Mouse (Mus musculus) cerebellum, postnatal 4 days (tissue): Measurements from ENCODE around the gene Hagh.

ENCODE experiments used
- DNase-seq, 2 experiments: peaks; one replicate each; pipeline ENCODE4 v3.0.0; 2022; ENCODE audit warnings: low spot score in 2 of 2, mixed read lengths in 1 of 2

Gene Hagh

GRCm38 (mm10) chr17:24839842-24840241 lies at the start of gene Hagh:
Gene Hagh (plus strand): TSS chr17:24840143.
- DNase-seq = no peak

- DNase-seq = no peak
Measured at GRCm38 (mm10) chr17:24792190-24792589, 47.8 kb upstream of the Hagh start.

GRCm38 (mm10) chr17:24794791-24795190 lies 45.2 kb upstream of the Hagh start:
- DNase-seq = no peak

GRCm38 (mm10) chr17:24796969-24797368 lies 43.0 kb upstream of the Hagh start:
- no peak for DNase-seq

- DNase-seq = no peak
Measured at GRCm38 (mm10) chr17:24798229-24798628, 41.7 kb upstream of the Hagh start.

DNA sequence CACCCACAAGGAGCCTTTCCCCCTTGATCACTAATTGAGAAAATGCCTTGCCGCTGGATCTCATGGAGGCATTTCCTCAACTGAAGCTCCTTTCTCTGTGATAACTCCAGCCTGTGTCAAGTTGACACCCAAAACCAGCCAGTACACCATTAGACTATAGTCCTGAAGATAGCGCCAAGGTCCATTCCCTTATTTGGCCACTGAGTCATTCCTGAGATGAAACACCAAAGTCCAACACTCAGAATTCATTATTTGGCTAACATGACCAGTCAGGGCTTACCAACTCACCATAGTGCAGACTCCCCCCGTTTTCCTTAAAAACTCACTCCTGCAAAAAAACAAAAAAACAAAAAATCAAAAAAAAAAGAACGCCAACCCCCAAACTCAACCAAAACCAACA lies 40.5 kb upstream of the Hagh start:
- no peak for DNase-seq

DNA sequence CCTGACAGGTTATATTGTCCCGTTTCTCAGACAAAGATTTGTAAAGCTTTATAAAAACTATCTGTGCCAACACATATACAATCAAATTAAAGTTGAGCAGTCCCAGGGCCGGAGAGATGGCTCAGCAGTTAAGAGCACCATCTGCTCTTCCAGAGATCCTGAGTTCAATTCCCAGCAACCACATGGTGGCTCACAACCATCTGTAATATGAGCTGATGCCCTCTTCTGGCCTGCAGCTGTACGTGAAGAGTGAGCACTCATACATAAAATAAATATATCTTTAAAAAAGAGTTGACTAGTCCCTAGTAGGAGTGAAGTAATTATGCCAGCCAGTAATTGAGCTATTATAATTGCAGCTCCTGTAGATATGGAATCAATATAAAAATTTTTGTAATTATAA lies 39.4 kb upstream of the Hagh start:
- no peak for DNase-seq

DNA sequence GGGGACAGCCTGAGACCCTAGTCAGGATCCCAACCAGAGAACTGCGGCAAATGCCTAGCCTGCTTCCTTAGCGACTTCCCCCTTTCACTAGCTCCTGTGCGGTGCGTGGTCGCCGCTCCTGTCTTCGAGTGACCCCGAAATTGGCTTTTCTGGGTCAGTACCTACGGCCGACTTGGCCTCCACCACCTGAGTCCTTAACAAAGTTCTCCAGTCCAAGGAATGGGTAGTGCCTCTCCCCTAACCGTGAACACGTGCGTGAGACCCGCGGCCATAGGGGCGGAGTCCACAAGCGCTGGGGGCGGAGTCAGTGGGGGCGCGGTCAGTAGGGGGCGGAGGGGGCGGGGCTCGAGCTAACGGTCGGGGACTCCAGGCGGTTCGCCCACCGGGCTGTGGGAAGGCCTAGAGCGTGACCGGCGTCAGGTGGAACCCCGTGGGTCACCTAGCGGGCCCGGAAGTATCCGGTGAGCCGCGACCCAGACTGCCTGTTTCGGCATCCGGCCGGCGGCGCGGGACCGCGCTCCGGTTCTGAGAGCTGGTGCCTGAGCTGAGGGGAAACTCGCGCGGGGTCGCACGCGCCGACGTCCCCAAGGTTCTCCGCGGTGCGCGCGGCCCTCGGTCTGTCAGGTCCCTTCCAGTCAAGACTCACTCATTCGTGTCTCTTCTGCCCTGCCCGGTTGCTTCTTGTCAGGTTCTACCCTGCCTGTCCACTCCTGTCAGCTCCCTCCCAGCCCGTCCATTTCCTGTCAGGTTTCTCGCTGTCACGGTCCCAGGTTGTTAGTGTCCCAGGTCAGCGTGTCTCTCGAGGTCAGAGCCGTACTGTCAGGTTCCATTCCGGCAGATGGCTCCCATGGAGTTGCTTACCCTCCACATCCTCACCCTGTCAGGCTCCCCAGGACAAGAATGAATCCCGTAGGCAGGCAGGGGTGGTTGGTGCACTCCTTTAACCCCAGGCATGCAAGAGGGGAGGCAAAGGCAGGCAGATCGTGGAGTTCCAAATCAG lies 35.7 kb upstream of the Hagh start, which contains the start of gene Meiob:
Gene Meiob, plus strand, starts transcription at position 338 of the 1,000 bp plus-strand sequence.
- DNase-seq = peak in 1 of 2 experiments; percentile 52

- no peak for DNase-seq
Measured at GRCm38 (mm10) chr17:24811211-24811610, 28.7 kb upstream of the Hagh start.

- no peak for DNase-seq
Measured at GRCm38 (mm10) chr17:24812215-24812614, 27.7 kb upstream of the Hagh start.

- no peak for DNase-seq
Measured at GRCm38 (mm10) chr17:24815256-24815655, 24.7 kb upstream of the Hagh start.

DNA sequence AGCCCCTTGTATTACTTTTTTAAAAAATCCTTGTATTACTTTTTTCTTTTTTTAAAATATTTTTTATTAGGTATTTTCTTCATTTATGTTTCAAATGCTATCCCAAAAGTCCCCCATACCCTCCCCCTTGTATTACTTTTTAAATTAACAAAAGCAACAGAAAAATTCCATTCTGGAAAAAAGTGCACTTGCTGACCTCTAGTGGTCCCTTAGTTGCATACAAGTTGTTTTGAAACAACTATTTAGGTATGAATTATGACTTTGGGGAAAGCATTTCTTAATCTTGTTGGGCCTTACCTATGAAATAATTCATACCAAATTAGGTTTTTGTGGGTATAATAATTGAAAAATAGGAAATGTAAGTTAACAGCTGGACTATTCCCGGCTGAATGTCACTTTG lies 22.4 kb upstream of the Hagh start:
- DNase-seq = no peak

GRCm38 (mm10) chr17:24818172-24818571 lies 21.8 kb upstream of the Hagh start:
- no peak for DNase-seq

- no peak for DNase-seq
Measured at GRCm38 (mm10) chr17:24819469-24819868, 20.5 kb upstream of the Hagh start.

DNA sequence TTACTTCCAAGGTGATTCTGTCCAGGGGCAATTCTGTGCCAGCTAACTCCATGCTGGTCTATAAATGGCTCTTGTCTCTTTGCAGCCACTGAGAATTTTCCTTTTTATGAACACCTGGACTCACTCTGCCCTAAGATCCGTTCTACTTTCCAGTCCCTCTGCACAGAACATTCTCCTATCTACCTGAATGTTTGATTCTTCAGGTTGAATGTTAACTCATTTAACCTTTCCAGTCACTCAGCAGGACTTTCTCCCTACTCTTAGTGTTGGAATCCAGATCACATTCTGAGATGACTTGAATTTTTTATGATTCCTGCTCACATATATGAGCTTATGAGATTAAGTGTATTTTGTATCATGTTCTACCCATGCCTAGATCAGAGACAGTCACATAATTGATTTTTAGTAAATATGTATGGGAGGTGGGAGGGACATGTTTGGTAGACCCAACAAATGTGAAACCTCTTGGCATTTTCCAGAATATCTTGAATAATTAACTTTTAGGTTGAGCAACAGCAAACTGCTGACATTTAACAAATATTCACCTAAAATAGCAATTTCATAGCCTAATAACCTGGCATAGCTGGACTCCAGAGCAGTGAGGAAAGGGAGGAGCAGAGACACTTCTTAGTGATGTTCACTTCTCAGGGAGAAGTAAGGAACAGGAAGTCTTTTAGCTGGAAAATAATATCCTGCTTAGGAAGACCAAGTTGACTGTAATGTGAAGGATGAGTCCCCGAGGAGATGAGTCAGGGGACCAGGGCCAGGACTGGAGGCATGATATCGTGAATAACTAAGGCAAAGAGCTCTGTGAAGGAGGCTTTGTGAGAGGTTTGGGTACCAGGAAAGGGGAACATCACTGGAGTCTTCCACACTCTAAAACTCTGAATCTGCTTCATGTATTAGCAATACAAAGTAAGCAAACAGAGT lies 18.3 kb upstream of the Hagh start:
- no peak for DNase-seq

DNA sequence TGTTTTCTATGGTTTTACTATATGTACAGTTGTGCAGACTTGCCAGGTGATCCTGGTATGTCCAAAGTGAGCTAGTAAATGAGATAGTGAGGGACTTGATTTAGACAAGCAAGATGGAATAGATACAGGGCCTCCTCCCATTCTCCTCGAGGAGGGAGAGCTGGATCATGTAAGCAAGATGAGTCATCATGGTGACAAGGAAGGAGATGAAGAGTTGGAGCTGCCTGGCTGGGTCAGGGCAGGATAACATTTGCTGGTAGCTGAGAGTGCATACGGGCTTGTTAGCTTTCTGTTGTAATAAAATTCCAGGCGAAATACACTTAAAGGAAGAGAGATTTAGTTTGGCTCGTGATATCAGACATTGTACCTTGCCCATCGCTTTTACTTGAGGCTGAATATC lies 398 bp downstream of the Hagh start:
- no peak for DNase-seq

DNA sequence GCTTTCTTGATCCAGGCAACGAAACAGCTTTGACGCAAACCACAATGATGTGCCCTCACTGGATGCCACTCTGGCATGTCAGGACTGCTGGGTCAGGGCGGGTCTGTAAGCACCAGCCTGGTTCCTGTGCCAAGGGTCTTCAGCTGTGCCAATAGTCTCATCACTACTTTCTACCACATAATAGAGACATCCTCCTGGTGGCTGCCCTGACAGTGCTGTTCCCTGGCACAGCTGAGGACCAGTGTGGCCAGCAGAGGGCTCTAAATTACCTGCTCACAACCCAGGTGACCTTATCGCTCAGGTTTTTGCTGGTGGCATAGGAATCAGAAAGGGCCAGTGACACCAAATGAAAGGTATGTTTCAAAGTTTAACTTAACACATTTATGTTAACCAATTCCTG lies 1.2 kb downstream of the Hagh start:
- DNase-seq = no peak

GRCm38 (mm10) chr17:24842631-24843030 lies 2.7 kb downstream of the Hagh start:
- no peak for DNase-seq

DNA sequence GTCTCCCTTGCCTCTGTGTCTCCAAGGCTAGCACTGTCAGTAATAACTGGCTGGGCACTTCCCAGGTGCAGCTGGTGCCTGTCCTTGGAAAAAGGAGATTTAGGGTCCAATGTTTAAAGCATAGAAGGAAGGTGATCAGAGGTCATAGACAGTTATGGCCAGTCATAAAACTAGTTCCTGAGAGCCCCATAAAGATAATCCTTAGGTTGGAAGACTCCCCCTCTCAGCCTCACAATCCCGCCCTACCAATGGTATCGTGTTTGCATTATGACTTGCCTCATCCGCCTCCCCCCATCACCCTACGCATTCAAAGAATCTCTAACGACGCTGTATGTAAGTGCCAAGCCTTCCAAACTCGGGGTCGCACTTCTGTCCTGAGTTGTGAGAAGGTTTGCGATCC lies 4.6 kb downstream of the Hagh start:
- DNase-seq = no peak

- DNase-seq = no peak
Measured at GRCm38 (mm10) chr17:24847386-24847785, 7.4 kb downstream of the Hagh start.

DNA sequence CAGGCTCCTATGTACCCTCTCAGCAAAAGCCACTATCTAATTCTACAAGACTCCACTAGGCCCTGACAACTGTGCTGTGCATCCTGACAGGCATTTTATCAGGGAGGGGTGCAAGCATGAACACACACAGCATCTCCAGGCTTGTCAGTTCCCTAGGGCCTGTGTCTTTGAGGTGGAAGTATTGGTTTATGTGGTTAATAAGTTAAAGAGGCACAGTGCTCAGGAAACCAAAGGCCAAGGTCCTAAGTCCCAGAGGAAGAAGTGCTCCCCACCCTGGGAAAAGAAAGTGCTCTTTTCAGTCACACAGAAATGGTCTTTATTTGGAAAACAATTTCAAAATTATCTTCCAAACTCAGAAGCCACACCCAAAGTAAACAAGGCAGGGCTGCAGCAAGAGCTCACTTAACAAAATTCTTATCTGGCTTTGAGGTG lies 8.7 kb downstream of the Hagh start:
- DNase-seq = no peak

GRCm38 (mm10) chr17:24849733-24850064 lies 9.8 kb downstream of the Hagh start:
- DNase-seq = no peak
